Mouse (Mus musculus) CH12.LX (cell line): ENCODE measurements at regions not wholly inside any gene's neighbourhood (a gene's known extent, or its start where the extent isn't known, plus 50 kb on each side); places are given as distances from the start of the nearest gene placed in this dataset.

Experiments used
- BHLHE40 ChIP-seq: IDR thresholded peaks from 2 replicates; pipeline ENCODE4 v1.6.1; 2011; ENCODE audit warnings: mild to moderate bottlenecking, low read depth, low read length, improper control_type of control experiment
- CHD1 ChIP-seq: IDR thresholded peaks from 2 replicates; pipeline ENCODE4 v1.6.1; 2012; ENCODE audit warnings: low read depth, low read length, improper control_type of control experiment, inconsistent platforms
- CHD2 ChIP-seq: IDR thresholded peaks from 2 replicates; pipeline ENCODE4 v1.6.1; 2011; ENCODE audit warnings: low read length, improper control_type of control experiment
- CTCF ChIP-seq, 2 experiments: IDR thresholded peaks in 1 of 2; conservative IDR thresholded peaks in 1 of 2; 2 replicates each; pipeline ENCODE4 v1.5.1; 2011 to 2012; ENCODE audit warnings: low read depth in 2 of 2, low read length in 2 of 2, improper control_type of control experiment in 1 of 2, inconsistent platforms in 1 of 2, mild to moderate bottlenecking in 1 of 2, moderate library complexity in 1 of 2
- JUN ChIP-seq: IDR thresholded peaks from 2 replicates; pipeline ENCODE4 v1.6.1; 2011; ENCODE audit warnings: low read depth, mild to moderate bottlenecking, low read length, improper control_type of control experiment, moderate library complexity; ENCODE audit not compliant: insufficient read depth
- KAT2A ChIP-seq: IDR thresholded peaks from 2 replicates; pipeline ENCODE4 v1.6.1; 2012; ENCODE audit warnings: low read length, improper control_type of control experiment, inconsistent platforms; ENCODE audit not compliant: insufficient replicate concordance
- POLR2A ChIP-seq: IDR thresholded peaks from 2 replicates; pipeline ENCODE4 v1.6.1; 2011; ENCODE audit warnings: low read depth, mild to moderate bottlenecking, improper control_type of control experiment, low read length
- POLR2AphosphoS2 ChIP-seq: IDR thresholded peaks from 2 replicates; pipeline ENCODE4 v1.6.1; 2011; ENCODE audit warnings: low read depth, low read length, improper control_type of control experiment
- SIN3A ChIP-seq: IDR thresholded peaks from 2 replicates; pipeline ENCODE4 v1.6.1; 2012; ENCODE audit warnings: low read length, improper control_type of control experiment, inconsistent platforms
- USF1 ChIP-seq: IDR thresholded peaks from 2 replicates; pipeline ENCODE4 v1.6.1; 2014; ENCODE audit warnings: low read depth, mild to moderate bottlenecking, inconsistent platforms, low read length, improper control_type of control experiment
- USF2 ChIP-seq: conservative IDR thresholded peaks from 2 replicates; pipeline ENCODE4 v1.6.1; 2011; ENCODE audit warnings: low read depth, low read length, improper control_type of control experiment

- TF ChIP-seq POLR2A (no peak), CHD1 (no peak), BHLHE40 (no peak), USF2 (no peak), POLR2AphosphoS2 (no peak), CHD2 (no peak), CTCF (conservative IDR thresholded peaks at IDR 0.05 in 1 of 2, IDR thresholded peaks at IDR 0.05 in 1 of 2; ENCODE audit: low read depth in 2 of 2, low read length in 2 of 2) (no peak), USF1 (no peak), JUN (no peak), KAT2A (no peak), SIN3A (no peak)
Observed at GRCm38 (mm10) chr13:116187059-116187458, 122.4 kb downstream of the Isl1 start.
